Mouse (Mus musculus): ENCODE data around the gene Lcmt1.

Gene Lcmt1

GRCm38 (mm10) chr7:123399286-123399685 is 29.7 kb downstream of the Lcmt1 start:
- DNase-seq (ENCODE audit: low read depth) = no peak

- no peak for DNase-seq (ENCODE audit: low read depth)
Observed at GRCm38 (mm10) chr7:123401121-123401520, 31.5 kb downstream of the Lcmt1 start.

GRCm38 (mm10) chr7:123404198-123404597 is 34.6 kb downstream of the Lcmt1 start:
- DNase-seq (ENCODE audit: low read depth) = no peak

DNA sequence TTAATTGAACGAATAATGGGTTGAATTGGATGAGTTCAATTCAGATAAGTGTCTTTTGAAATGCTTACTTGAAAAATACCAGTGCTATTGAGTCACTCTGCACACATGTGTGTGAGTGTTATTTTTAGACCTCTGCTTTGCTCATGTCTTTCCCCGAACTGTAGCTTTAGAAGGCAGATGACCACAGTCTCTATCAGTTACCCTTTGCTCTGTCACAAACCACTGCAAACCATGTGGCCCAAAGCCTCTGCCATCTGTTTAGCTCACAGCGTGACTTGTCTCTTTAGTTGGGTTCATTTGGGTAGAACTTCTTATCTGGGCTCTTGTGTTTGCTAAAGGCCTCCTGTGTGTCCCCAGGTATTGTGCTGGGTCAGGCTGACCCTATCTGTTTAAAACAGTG is 36.0 kb downstream of the Lcmt1 start:
- peak; percentile 51 for DNase-seq (ENCODE audit: low read depth)

GRCm38 (mm10) chr7:123406988-123407387 is 37.4 kb downstream of the Lcmt1 start:
- no peak for DNase-seq (ENCODE audit: low read depth)

GRCm38 (mm10) chr7:123410502-123410901 is 40.9 kb downstream of the Lcmt1 start:
- peak; percentile 58 for DNase-seq (ENCODE audit: low read depth)

DNA sequence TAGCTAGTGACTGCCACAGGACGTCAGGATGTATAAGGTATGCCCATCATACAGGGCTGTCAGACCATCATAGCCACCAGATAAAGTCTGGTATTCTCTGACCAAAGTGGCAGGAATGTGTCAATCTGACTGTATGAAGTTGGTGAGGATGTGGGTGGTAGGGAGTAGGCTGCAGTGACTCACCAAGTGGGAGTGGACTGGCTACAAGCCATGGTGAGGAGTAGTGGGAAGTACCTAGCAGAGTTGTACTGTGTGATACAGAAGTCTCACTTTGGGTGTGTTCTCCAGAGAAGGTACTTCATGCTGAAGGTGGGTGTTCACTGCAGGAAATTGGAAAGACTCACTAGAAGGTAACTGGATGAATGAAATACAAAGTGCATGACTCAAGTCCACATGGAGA is 41.5 kb downstream of the Lcmt1 start:
- peak; percentile 81 for DNase-seq (ENCODE audit: low read depth)

- DNase-seq (ENCODE audit: low read depth) = no peak
Observed at GRCm38 (mm10) chr7:123412143-123412542, 42.6 kb downstream of the Lcmt1 start.

DNA sequence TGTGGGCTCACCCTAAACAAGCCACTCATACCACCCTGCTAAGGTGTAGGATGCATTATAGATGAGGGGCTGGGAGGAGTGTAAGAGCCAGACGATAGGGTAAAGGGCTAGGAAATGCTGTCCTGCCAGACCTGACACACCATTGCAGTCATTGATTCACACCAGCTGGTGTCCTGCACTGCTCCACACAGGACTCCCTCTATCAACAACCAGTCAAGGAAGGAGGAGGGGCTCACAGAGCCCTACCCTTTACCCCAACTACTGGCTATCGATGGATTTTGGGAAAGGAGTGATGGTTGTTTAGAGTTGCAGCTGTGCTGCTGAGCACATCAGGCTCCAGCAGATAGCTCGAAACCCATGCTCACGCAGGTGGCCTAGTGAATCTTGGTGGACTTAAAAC is 47.2 kb downstream of the Lcmt1 start:
- DNase-seq (ENCODE audit: low read depth) = no peak

DNA sequence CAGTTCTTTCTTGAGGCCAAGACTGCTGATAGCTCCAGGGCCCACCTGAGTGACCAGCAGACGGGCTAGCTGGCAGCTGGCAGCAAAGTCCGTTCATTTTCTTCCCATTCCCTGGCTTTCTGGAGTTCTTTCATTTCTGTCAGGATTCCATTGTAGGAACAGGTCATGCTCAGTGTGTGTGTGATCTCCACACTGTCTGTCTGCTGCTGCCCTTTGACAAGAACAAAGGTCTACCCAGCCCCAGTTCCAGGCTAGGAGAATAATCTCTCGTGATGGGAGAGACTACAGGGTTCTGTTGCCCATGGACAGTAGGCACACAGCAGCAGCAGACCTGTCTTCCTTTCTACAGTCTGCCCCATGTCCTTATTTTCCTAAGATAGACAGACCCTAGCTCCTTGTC is 48.1 kb downstream of the Lcmt1 start:
- DNase-seq (ENCODE audit: low read depth) = no peak

DNA sequence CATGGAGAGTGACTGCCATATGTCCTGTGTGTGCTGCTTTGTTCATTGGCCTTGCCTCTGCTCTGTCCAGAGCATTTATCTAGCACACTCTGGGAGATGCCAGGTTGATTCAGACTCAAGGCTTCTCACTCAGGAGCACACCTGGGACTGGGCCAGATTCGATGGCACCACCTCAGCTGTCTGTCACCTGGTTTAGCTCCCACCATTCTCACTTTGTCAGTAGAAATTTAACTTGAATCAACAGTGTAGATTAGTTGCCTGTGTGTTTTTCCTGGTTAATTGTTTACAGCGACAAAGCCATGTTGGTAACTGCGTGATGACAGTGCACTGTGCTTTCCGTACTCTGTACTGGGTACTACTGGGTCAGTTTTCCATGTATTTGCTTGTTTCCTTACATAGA is 50.4 kb downstream of the Lcmt1 start:
- DNase-seq (ENCODE audit: low read depth) = no peak

DNA sequence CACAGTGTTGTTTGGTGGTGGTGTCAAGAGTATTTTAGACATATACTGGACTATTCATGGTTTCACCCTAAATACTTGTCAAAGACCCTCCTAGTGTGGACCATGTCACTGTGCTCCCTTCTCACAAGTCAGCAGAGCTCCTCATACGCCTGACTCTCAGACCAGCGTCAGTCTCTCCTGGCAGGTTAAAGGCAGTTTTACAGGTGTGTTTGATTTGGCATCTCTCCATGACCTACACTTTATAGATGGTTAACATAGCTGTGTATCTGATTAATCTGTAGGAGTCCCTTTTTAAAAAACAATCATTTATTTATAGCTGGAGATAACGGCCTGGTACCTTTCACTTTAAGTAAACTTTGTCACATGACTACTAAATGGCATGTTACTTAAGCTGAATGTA is 52.4 kb downstream of the Lcmt1 start:
- DNase-seq (ENCODE audit: low read depth) = no peak

DNA sequence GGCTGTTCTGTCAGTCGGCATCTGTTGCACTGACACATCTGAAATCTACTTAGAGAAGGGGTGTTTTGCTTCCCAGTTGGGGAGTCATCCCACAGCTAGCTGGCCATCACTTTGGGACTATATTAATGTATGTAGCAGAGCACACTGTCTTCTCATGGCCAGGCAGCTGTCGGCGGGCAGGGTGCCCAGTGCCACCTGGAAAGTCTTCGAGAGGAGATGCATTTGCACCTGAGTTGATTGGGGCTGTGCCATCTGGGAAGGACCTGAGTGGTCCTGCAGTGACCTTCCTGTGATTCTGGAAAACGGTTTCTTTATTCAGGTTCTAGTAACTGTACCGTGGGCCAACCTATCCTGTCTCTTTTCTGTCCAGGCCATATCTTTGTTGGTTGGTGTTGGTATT is 54.7 kb downstream of the Lcmt1 start:
- DNase-seq (ENCODE audit: low read depth) = no peak

- DNase-seq (ENCODE audit: low read depth) = no peak
Observed at GRCm38 (mm10) chr7:123425134-123425757, 55.7 kb downstream of the Lcmt1 start.

- peak; percentile 71 for DNase-seq (ENCODE audit: low read depth)
Observed at GRCm38 (mm10) chr7:123429624-123430410, 60.2 kb downstream of the Lcmt1 start.

- peak; percentile 61 for DNase-seq (ENCODE audit: low read depth)
Observed at GRCm38 (mm10) chr7:123430411-123430705, 60.8 kb downstream of the Lcmt1 start.

GRCm38 (mm10) chr7:123431206-123431605 is 61.6 kb downstream of the Lcmt1 start:
- DNase-seq (ENCODE audit: low read depth) = no peak

GRCm38 (mm10) chr7:123442079-123442478 is 72.5 kb downstream of the Lcmt1 start:
- no peak for DNase-seq (ENCODE audit: low read depth)

GRCm38 (mm10) chr7:123448794-123449193 is 79.2 kb downstream of the Lcmt1 start:
- no peak for DNase-seq (ENCODE audit: low read depth)

DNA sequence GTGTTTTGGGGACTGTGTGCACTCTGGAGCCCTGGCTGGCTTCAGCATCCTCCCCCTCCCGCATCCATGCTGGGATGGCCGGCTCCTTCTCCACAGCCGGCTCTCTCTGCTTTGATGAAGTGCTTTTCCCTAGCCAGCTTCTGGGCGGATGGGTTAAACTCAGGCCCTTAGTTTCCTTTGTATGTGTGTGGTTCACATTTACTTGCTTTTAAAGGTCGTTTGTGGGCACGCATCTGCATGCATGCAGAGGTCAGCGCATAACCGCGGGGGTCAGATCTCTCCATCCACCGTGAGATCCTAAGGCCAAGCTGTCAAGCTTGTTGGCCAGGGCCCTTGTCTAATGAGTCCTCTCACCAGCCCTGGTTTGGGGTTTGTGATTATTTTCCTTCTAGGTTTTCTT is 80.1 kb downstream of the Lcmt1 start:
- DNase-seq (ENCODE audit: low read depth) = no peak

DNA sequence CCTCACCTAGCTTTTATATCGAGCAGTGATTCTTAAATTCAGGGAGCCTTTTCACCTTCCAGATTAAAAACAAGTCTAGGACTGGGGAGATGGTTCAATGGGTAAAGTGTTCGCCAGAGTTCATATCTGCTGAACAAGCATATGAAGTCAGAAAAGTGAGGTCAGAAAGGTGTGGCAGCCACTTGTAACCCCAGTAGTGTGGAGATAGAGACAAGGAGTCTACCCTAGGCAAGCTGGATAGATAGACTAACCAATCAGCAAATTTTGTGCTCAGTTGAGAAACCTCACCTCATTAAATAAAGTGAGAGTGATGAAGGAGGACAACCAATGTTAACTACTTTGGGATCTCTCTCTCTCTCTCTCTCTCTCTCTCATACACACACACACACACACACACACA is 80.9 kb downstream of the Lcmt1 start:
- DNase-seq (ENCODE audit: low read depth) = no peak

GRCm38 (mm10) chr7:123452551-123452950 is 83.0 kb downstream of the Lcmt1 start:
- DNase-seq (ENCODE audit: low read depth) = no peak

- no peak for DNase-seq (ENCODE audit: low read depth)
Observed at GRCm38 (mm10) chr7:123453066-123453465, 83.5 kb downstream of the Lcmt1 start.

DNA sequence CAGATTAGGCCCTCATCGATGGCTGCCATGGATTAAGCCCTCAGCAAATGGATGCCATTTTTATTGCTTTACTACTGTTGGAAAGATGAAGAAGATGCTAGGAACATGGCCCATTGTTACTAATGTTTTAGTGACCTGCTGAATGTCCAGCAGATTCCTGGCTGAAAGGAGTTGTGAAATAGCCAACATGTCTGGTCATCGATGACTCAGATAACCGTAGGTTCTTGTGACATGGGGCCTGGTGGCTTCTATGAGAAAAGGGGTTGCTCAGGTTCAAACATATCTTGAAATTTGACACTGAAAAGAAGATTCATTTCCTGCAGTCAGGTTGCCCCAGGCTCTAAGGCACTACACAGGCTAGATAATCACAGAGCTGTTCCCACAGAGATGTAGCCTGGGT is 85.5 kb downstream of the Lcmt1 start:
- peak; percentile 29 for DNase-seq (ENCODE audit: low read depth)

Data from NIH3T3 (cell line).